Mouse (Mus musculus) myocyte (in vitro differentiated cells): Measurements from ENCODE around the gene Atp8b3. TPM values are rescaled to one million over a fixed set of nuclear protein-coding genes. Genes with fewer than 3 reads are reported as not detected.

Experiments
- H3K27me3 ChIP-seq: one replicate; pipeline ENCODE4 v1.6.1; 2011; ENCODE audit not compliant: control insufficient read depth, insufficient read depth, insufficient read length
- H3K36me3 ChIP-seq: one replicate; pipeline ENCODE4 v1.6.1; 2011; ENCODE audit not compliant: control insufficient read depth, insufficient read depth
- H3K4me2 ChIP-seq: one replicate; pipeline ENCODE4 v1.6.1; 2011; ENCODE audit warnings: low read depth, control low read depth
- H3K4me3 ChIP-seq: one replicate; pipeline ENCODE4 v1.5.1; 2011; ENCODE audit warnings: mild to moderate bottlenecking, control low read depth, moderate library complexity
- H3K79me2 ChIP-seq: one replicate; pipeline ENCODE4 v1.6.1; 2011; ENCODE audit not compliant: control insufficient read depth, insufficient read depth
- H3ac ChIP-seq: one replicate; pipeline ENCODE4 v1.6.1; 2011; ENCODE audit not compliant: control insufficient read depth, insufficient read length
- CEBPB ChIP-seq: IDR thresholded peaks from 2 replicates; pipeline ENCODE4 v1.6.1; 2011; ENCODE audit warnings: mild to moderate bottlenecking, moderate library complexity; ENCODE audit not compliant: poor library complexity, insufficient read depth, severe bottlenecking
- E2F4 ChIP-seq: IDR thresholded peaks from one replicate; pipeline ENCODE4 v1.6.1; 2011; ENCODE audit warnings: mild to moderate bottlenecking, control low read depth, moderate library complexity; ENCODE audit not compliant: insufficient read depth
- MAX ChIP-seq: IDR thresholded peaks from one replicate; pipeline ENCODE4 v1.6.1; 2011; ENCODE audit warnings: low read depth, mild to moderate bottlenecking, control low read depth
- MYOD1 ChIP-seq, 3 experiments: IDR thresholded peaks; one replicate each; pipeline ENCODE4 v1.6.1; 2011; ENCODE audit warnings: control low read depth in 2 of 3, low read depth in 2 of 3, mild to moderate bottlenecking in 2 of 3, moderate library complexity in 1 of 3; ENCODE audit not compliant: insufficient read length in 2 of 3, control insufficient read depth in 1 of 3
- MYOG ChIP-seq, 3 experiments: IDR thresholded peaks; one replicate each; pipeline ENCODE4 v1.6.1; 2011; ENCODE audit warnings: control low read depth in 2 of 3, low read depth in 2 of 3, mild to moderate bottlenecking in 2 of 3; ENCODE audit not compliant: insufficient read length in 2 of 3, control insufficient read depth in 1 of 3, insufficient read depth in 1 of 3
- POLR2A ChIP-seq: IDR thresholded peaks from one replicate; pipeline ENCODE4 v1.6.1; 2011; ENCODE audit warnings: low read depth, mild to moderate bottlenecking, control low read depth, moderate library complexity; ENCODE audit not compliant: insufficient read length
- POLR2AphosphoS2 ChIP-seq: IDR thresholded peaks from one replicate; pipeline ENCODE4 v1.6.1; 2011; ENCODE audit warnings: low read depth, control low read depth; ENCODE audit not compliant: insufficient read length
- REST ChIP-seq: IDR thresholded peaks from one replicate; pipeline ENCODE4 v1.6.1; 2011; ENCODE audit warnings: mild to moderate bottlenecking, control low read depth, moderate library complexity; ENCODE audit not compliant: insufficient read depth, insufficient read length
- SRF ChIP-seq: IDR thresholded peaks from one replicate; pipeline ENCODE4 v1.6.1; 2011; ENCODE audit warnings: low read depth; ENCODE audit not compliant: control insufficient read depth, insufficient read length
- TCF12 ChIP-seq: IDR thresholded peaks from one replicate; pipeline ENCODE4 v1.6.1; 2011; ENCODE audit warnings: mild to moderate bottlenecking, control low read depth; ENCODE audit not compliant: poor library complexity, insufficient read depth, severe bottlenecking
- TCF3 ChIP-seq: IDR thresholded peaks from one replicate; pipeline ENCODE4 v1.6.1; 2011; ENCODE audit warnings: low read depth, control low read depth; ENCODE audit not compliant: insufficient read length
- USF1 ChIP-seq: IDR thresholded peaks from one replicate; pipeline ENCODE4 v1.6.1; 2011; ENCODE audit warnings: low read depth, mild to moderate bottlenecking, control low read depth, moderate library complexity
- polyA plus RNA-seq: library from polyadenylated mRNA; unstranded; fragments of >200 nt; fragmentation: generic; extraction: Trizol; gene quantifications from one replicate; pipeline ENCODE4 v1.2.1, GENCODE M21; 2012; ENCODE audit warnings: missing spikeins

The Atp8b3 gene
- polyA plus RNA-seq, 1 experiment = 0.08 TPM

GRCm38 (mm10) chr10:80584045-80584488 is 45.1 kb upstream of the Atp8b3 start:
- no peak overlapping the region for H3K4me2 ChIP-seq
- no peaks in the 10 kb centered on the region for H3K36me3 ChIP-seq
- peaks cover 15% of the 10 kb centered on the region for H3K79me2 ChIP-seq
- H3K27me3 ChIP-seq = no peaks in the 10 kb centered on the region
- H3ac ChIP-seq = no peak overlapping the region
- TF ChIP-seq POLR2AphosphoS2 (peak; percentile 17), TCF3 (no peak), E2F4 (no peak), MAX (no peak), MYOG (IDR thresholded peaks at IDR 0.05; ENCODE audit: control insufficient read depth in 1 of 3, insufficient read depth in 1 of 3, insufficient read length in 2 of 3, low read depth in 2 of 3) (no peak)
- no peak overlapping the region for H3K4me3 ChIP-seq

GRCm38 (mm10) chr10:80583047-80583446 is 44.1 kb upstream of the Atp8b3 start:
- Histone ChIP-seq H3K4me3 (no peak overlapping the region), H3K4me2 (no peak overlapping the region), H3K27me3 (no peaks in the 10 kb centered on the region), H3ac (no peak overlapping the region), H3K36me3 (no peaks in the 10 kb centered on the region), H3K79me2 (peaks cover 5% of the 10 kb centered on the region)
- no peak for TF ChIP-seq USF1
- no peak for TF ChIP-seq CEBPB
- no peak for TF ChIP-seq TCF3
- no peak for TF ChIP-seq TCF12
- no peak for TF ChIP-seq E2F4
- no peak for TF ChIP-seq POLR2AphosphoS2
- no peak for TF ChIP-seq POLR2A
- TF ChIP-seq MYOG (IDR thresholded peaks at IDR 0.05; ENCODE audit: control insufficient read depth in 1 of 3, insufficient read depth in 1 of 3, insufficient read length in 2 of 3, low read depth in 2 of 3) = no peak
- no peak for TF ChIP-seq SRF
- TF ChIP-seq MAX = no peak
- TF ChIP-seq MYOD1 (IDR thresholded peaks at IDR 0.05; ENCODE audit: control insufficient read depth in 1 of 3, insufficient read length in 2 of 3, low read depth in 2 of 3) = no peak
- no peak for TF ChIP-seq REST

DNA sequence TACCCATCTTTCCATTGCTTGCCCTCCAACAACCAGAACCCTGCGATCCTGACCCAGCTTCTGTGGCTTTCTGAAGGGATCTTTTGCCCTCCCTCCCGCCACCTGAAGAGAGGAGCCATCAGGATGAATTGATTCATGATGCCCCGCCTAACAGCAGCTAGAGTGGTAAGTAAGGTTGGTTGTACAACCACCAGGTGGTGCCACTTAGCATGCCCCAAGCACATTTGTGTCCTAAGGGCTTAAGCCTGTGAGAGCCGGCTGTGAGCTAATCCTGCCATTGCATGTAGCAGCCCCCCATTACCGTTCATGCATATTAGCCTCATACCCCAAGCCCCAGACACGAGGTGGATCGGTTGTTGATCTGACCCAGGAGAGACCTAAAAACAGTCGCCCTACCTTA is 40.0 kb upstream of the Atp8b3 start:
- no peaks in the 10 kb centered on the region for H3K36me3 ChIP-seq
- TF ChIP-seq POLR2AphosphoS2 (peak; percentile 14), TCF12 (no peak), REST (no peak)
- H3ac ChIP-seq = no peak overlapping the region
- H3K27me3 ChIP-seq = no peaks in the 10 kb centered on the region
- peak overlapping the region; percentile 99 for H3K4me2 ChIP-seq
- H3K79me2 ChIP-seq = peaks cover 28% of the 10 kb centered on the region
- peak overlapping the region; percentile 66 for H3K4me3 ChIP-seq

GRCm38 (mm10) chr10:80578131-80578750 is 39.3 kb upstream of the Atp8b3 start:
- H3ac ChIP-seq = peak overlapping the region; percentile 30
- no peak for TF ChIP-seq POLR2AphosphoS2
- TF ChIP-seq SRF = peak; percentile 7
- TF ChIP-seq REST = no peak
- TF ChIP-seq TCF3 = no peak
- H3K4me2 ChIP-seq = peak overlapping the region; percentile 99
- H3K36me3 ChIP-seq = no peaks in the 10 kb centered on the region
- H3K79me2 ChIP-seq = peaks cover 32% of the 10 kb centered on the region
- H3K4me3 ChIP-seq = peak overlapping the region; percentile 66
- no peaks in the 10 kb centered on the region for H3K27me3 ChIP-seq

GRCm38 (mm10) chr10:80577195-80578130 is 38.5 kb upstream of the Atp8b3 start, which contains the start of gene Klf16:
TSS of gene Klf16 (minus strand) at chr10:80577321.
- H3K36me3 ChIP-seq = no peaks in the 10 kb centered on the region
- peaks cover 37% of the 10 kb centered on the region for H3K79me2 ChIP-seq
- peak within 1 kb of the TSS; percentile 99 for H3K4me2 ChIP-seq
- peak within 1 kb of the TSS; percentile 30 for H3ac ChIP-seq
- H3K27me3 ChIP-seq = no peaks in the 10 kb centered on the region
- peak within 1 kb of the TSS; percentile 66 for H3K4me3 ChIP-seq
- no peak for TF ChIP-seq TCF12
- peak in 1 of 3 experiments; percentile 61 for TF ChIP-seq MYOG (IDR thresholded peaks at IDR 0.05; ENCODE audit: control insufficient read depth in 1 of 3, insufficient read depth in 1 of 3, insufficient read length in 2 of 3, low read depth in 2 of 3)
- TF ChIP-seq POLR2AphosphoS2 = peak; percentile 86
- peak; percentile 8 for TF ChIP-seq USF1
- TF ChIP-seq CEBPB = no peak
- TF ChIP-seq SRF = peak; percentile 52
- TF ChIP-seq REST = no peak
- TF ChIP-seq E2F4 = no peak
- TF ChIP-seq MYOD1 (IDR thresholded peaks at IDR 0.05; ENCODE audit: control insufficient read depth in 1 of 3, insufficient read length in 2 of 3, low read depth in 2 of 3) = peak in 2 of 3 experiments; percentile 8 to 49
- no peak for TF ChIP-seq MAX
- TF ChIP-seq TCF3 = no peak
- TF ChIP-seq POLR2A = peak; percentile 93
